13 mouse cellular contexts compared by ENCODE assay signal in genomic region chr17:6737273-6737997, GRCm38 (mm10). TPM values are rescaled to one million over a fixed set of nuclear protein-coding genes. Genes with fewer than 3 reads are reported as not detected.
DNase-seq lines count a peak whose midpoint lies in the region; ATAC-seq and TF ChIP-seq lines count a peak whose summit lies in the region.
"Had no signal": no experiment of that assay in that cellular context is flagged by ENCODE, and none has a peak within 500 bp of the region (broad histone marks: within the 10 kb centered on the region; RNA-seq: fewer than 3 reads in every experiment).

No protein-coding gene starts in this region.

- no peak for TF ChIP-seq CTCF in kidney, adult 2 months (conservative IDR thresholded peaks at IDR 0.05; ENCODE audit: insufficient read depth, insufficient read length, low read depth, low read length)

- no peak overlapping the region for H3K9ac ChIP-seq in kidney, embryonic 15.5 days
- H3K9ac ChIP-seq: embryonic facial prominence, embryonic 15.5 days; heart, embryonic 12.5 days; midbrain, embryonic 13.5 days had no signal

- no peak overlapping the region for H3K4me3 ChIP-seq in kidney, adult 2 months (ENCODE audit: insufficient read depth, low read depth, low read length)
- no peak overlapping the region for H3K4me3 ChIP-seq in kidney, embryonic 15.5 days (replicated peaks)
- H3K4me3 ChIP-seq: embryonic facial prominence, embryonic 15.5 days; heart, embryonic 12.5 days; midbrain, embryonic 13.5 days had no signal

- H3K4me2 ChIP-seq in kidney, embryonic 15.5 days = no peak overlapping the region
- H3K4me2 ChIP-seq: embryonic facial prominence, embryonic 15.5 days; heart, embryonic 12.5 days; midbrain, embryonic 13.5 days had no signal

- H3K4me1 ChIP-seq in kidney, adult 2 months (ENCODE audit: control insufficient read depth, insufficient read depth, low read length) = peaks cover 25% of the 10 kb centered on the region
- peaks cover 19% of the 10 kb centered on the region for H3K4me1 ChIP-seq in kidney, embryonic 15.5 days

- H3K27ac ChIP-seq in kidney, adult 2 months (ENCODE audit: insufficient read depth, low read depth, low read length) = no peak overlapping the region
- no peak overlapping the region for H3K27ac ChIP-seq in kidney, embryonic 15.5 days
- H3K27ac ChIP-seq: hindbrain, postnatal 0 days; midbrain, embryonic 13.5 days had no signal

- no peaks in the 10 kb centered on the region for H3K9me3 ChIP-seq in kidney, embryonic 15.5 days (replicated peaks)
- H3K9me3 ChIP-seq: embryonic facial prominence, embryonic 15.5 days; heart, embryonic 12.5 days; midbrain, embryonic 13.5 days had no signal

- 60% methylated on average over 12 of the region's 12 CpGs for WGBS in kidney, adult 2 months
- WGBS in kidney, embryonic 15.5 days = 81% methylated on average over 12 of the region's 12 CpGs

- DNase-seq in cerebellum, postnatal 25 days = peak; percentile 1 to 2
- DNase-seq in cerebellum, postnatal 10 days = no peak
- peak; percentile 66 for DNase-seq in kidney, adult 2 months
- DNase-seq in urinary bladder, postnatal 4 days (ENCODE audit: low spot score in 2 of 2) = peak; percentile 16 to 38
- DNase-seq in urinary bladder, postnatal 25 days (ENCODE audit: low spot score) = no peak
- no peak for DNase-seq in layer of hippocampus, postnatal 36 days
- no peak for DNase-seq in adrenal gland, postnatal 10 days
- DNase-seq: adrenal gland, adult 2 months had no signal

- ATAC-seq in kidney, embryonic 15.5 days (replicated peaks; ENCODE audit: low FRiP score) = no peak
- ATAC-seq: hindbrain, postnatal 0 days had no signal

- H3K36me3 ChIP-seq in kidney, adult 2 months (ENCODE audit: control insufficient read depth, insufficient read depth, low read length) = peaks cover 16% of the 10 kb centered on the region
- peaks cover 51% of the 10 kb centered on the region for H3K36me3 ChIP-seq in kidney, embryonic 15.5 days

- TF ChIP-seq POLR2A in kidney, adult 2 months (IDR thresholded peaks at IDR 0.05; ENCODE audit: low read depth, low read length) = no peak

- H3K27me3 ChIP-seq in kidney, adult 2 months (replicated peaks; ENCODE audit: control insufficient read depth, insufficient read depth, low read length) = no peaks in the 10 kb centered on the region
- H3K27me3 ChIP-seq in kidney, embryonic 15.5 days = no peaks in the 10 kb centered on the region
- H3K27me3 ChIP-seq: embryonic facial prominence, embryonic 15.5 days; heart, embryonic 12.5 days had no signal

RNA-seq across cellular contexts. Expression of gene Ezr, which starts 45.1 kb away (rescaled TPM):
- polyA plus RNA-seq in kidney, adult 2 months (2012; rRNA removed) = 129 and 152 TPM in 2 replicates
- polyA plus RNA-seq in kidney, embryonic 15.5 days (2015; fragmentation: Nextera tagmentation; extraction: Ambion mirVana) = 182 and 184 TPM in 2 replicates
- 10 to 100 TPM; 41.7 to 50.5 TPM for total RNA-seq in layer of hippocampus, postnatal 36 days (2021)
- 10 to 100 TPM; 18.2 to 21.2 TPM for total RNA-seq in adrenal gland, postnatal 10 days (2021)

Comparison
In these comparisons a context has a peak if more than half of its experiments do, and no peak if none do; other contexts are left out.
1. DNase-seq: peak in cerebellum, postnatal 25 days (2 of 2), kidney, adult 2 months (single experiment) and urinary bladder, postnatal 4 days (2 of 2); none in cerebellum, postnatal 10 days (0 of 2), urinary bladder, postnatal 25 days (single experiment), layer of hippocampus, postnatal 36 days (0 of 2) and adrenal gland, postnatal 10 days (single experiment).